Mouse (Mus musculus) limb, embryonic 11.5 days (tissue): ENCODE measurements around the gene Acap1. TPM values are rescaled to one million over a fixed set of nuclear protein-coding genes. Genes with fewer than 3 reads are reported as not detected.

Source experiments
- ATAC-seq: fragments of 200-750 bp; cut with Nextera tagmentation; 2 replicates; pipeline ENCODE4 v1.8.0; 2017; ENCODE audit warnings: low read depth; ENCODE audit not compliant: insufficient number of reproducible peaks, low FRiP score, low TSS enrichment
- DNase-seq: peaks from one replicate; pipeline ENCODE4 v3.0.0-alpha.2; 2015; ENCODE audit warnings: low spot score
- H3K27ac ChIP-seq: fragments of 300-500 bp; sonication (generic); replicated peaks from 2 replicates; pipeline ENCODE4 v1.5.1; 2014; ENCODE audit warnings: low read depth, mild to moderate bottlenecking, low read length
- H3K27me3 ChIP-seq: fragments of 300-500 bp; sonication (generic); 2 replicates; pipeline ENCODE4 v1.6.1; 2014; ENCODE audit warnings: mild to moderate bottlenecking, low read length, mixed read lengths; ENCODE audit not compliant: control insufficient read depth, insufficient read depth
- H3K36me3 ChIP-seq: fragments of 300-500 bp; sonication (generic); 2 replicates; pipeline ENCODE4 v1.6.1; 2014; ENCODE audit warnings: mild to moderate bottlenecking, low read length, moderate library complexity, mixed read lengths; ENCODE audit not compliant: control insufficient read depth, insufficient read depth
- H3K4me1 ChIP-seq: fragments of 300-500 bp; sonication (generic); 2 replicates; pipeline ENCODE4 v1.6.1; 2014; ENCODE audit warnings: low read length, mixed read lengths; ENCODE audit not compliant: control insufficient read depth, insufficient read depth
- H3K4me2 ChIP-seq: fragments of 300-500 bp; sonication (generic); 2 replicates; pipeline ENCODE4 v1.6.1; 2014; ENCODE audit warnings: low read depth, mild to moderate bottlenecking, moderate library complexity; ENCODE audit not compliant: severe bottlenecking
- H3K4me3 ChIP-seq: fragments of 300-500 bp; sonication (generic); 2 replicates; pipeline ENCODE4 v1.5.1; 2014; ENCODE audit warnings: low read depth, low read length
- H3K9ac ChIP-seq: fragments of 300-500 bp; sonication (generic); 2 replicates; pipeline ENCODE4 v1.6.1; 2014; ENCODE audit warnings: mild to moderate bottlenecking, low read length
- H3K9me3 ChIP-seq: fragments of 300-500 bp; sonication (generic); 2 replicates; pipeline ENCODE4 v1.6.1; 2016; ENCODE audit warnings: low read length; ENCODE audit not compliant: control insufficient read depth
- WGBS: fragments of 180-500 bp; shearing (Covaris S2); extraction: QIAGEN DNeasy Blood & Tissue Kit; methylation state at CpG from one replicate; pipeline ENCODE4 v1.1.7; 2014; 5-methylcytosine and 5-hydroxymethylcytosine counted together
- microRNA-seq: library from miRNA; unstranded; fragments of <30 nt; microRNA quantifications from one replicate; pipeline ENCODE4, GENCODE M21; 2016
- polyA plus RNA-seq: library from polyadenylated mRNA; unstranded; fragments of >200 nt; fragmentation: Nextera tagmentation; extraction: Ambion mirVana; gene quantifications from 2 replicates; pipeline ENCODE4 v1.2.1, GENCODE M21; 2014

Gene Acap1
- polyA plus RNA-seq, 1 experiment from 2014 or later, result 0.72 TPM

- Histone ChIP-seq H3K4me3 (peak within 1 kb of the TSS; percentile 62), H3K4me1 (peaks cover 24% of the 10 kb centered on the region), H3K9ac (peak within 1 kb of the TSS; percentile 70), H3K27me3 (peaks cover 18% of the 10 kb centered on the region), H3K9me3 (no peaks in the 10 kb centered on the region), H3K36me3 (no peaks in the 10 kb centered on the region), H3K27ac (peak within 1 kb of the TSS; percentile 81), H3K4me2 (peak within 1 kb of the TSS; percentile 85)
- ATAC-seq (no peak), DNase-seq (no peak)
- under 1% methylated on average over 32 of the region's 32 CpGs for WGBS
Observed at GRCm38 (mm10) chr11:69837604-69837951, 57.8 kb downstream of the Acap1 start, which contains the start of gene Nlgn2. Gene Nlgn2, minus strand, starts transcription at chr11:69837784.

- H3K4me3 ChIP-seq, result peak overlapping the region; percentile 62
- no peak for ATAC-seq
- H3K4me1 ChIP-seq, result peaks cover 24% of the 10 kb centered on the region
- peak overlapping the region; percentile 70 for H3K9ac ChIP-seq
- no peaks in the 10 kb centered on the region for H3K36me3 ChIP-seq
- 0% methylated on average over 48 of the region's 52 CpGs for WGBS
- peak overlapping the region; percentile 23 for H3K27ac ChIP-seq
- H3K27me3 ChIP-seq, result peaks cover 18% of the 10 kb centered on the region
- H3K4me2 ChIP-seq, result peak overlapping the region; percentile 85
- peak; percentile 62 for DNase-seq
- no peaks in the 10 kb centered on the region for H3K9me3 ChIP-seq
Observed at GRCm38 (mm10) chr11:69836703-69837576, 58.4 kb downstream of the Acap1 start.

GRCm38 (mm10) chr11:69835966-69836335 lies 59.4 kb downstream of the Acap1 start:
- Histone ChIP-seq H3K4me2 (peak overlapping the region; percentile 85), H3K27me3 (peaks cover 18% of the 10 kb centered on the region), H3K27ac (0 out of 2 replicates have a peak overlapping the region, but pooled peaks have one; percentile 31), H3K36me3 (no peaks in the 10 kb centered on the region), H3K9ac (no peak overlapping the region), H3K9me3 (no peaks in the 10 kb centered on the region), H3K4me3 (peak overlapping the region; percentile 62), H3K4me1 (peaks cover 24% of the 10 kb centered on the region)
- DNase-seq (no peak), ATAC-seq (no peak)
- 5% methylated on average over 4 of the region's 4 CpGs for WGBS

GRCm38 (mm10) chr11:69835326-69835965 lies 59.9 kb downstream of the Acap1 start:
- no peaks in the 10 kb centered on the region for H3K36me3 ChIP-seq
- H3K27ac ChIP-seq, result no peak overlapping the region
- H3K9ac ChIP-seq, result no peak overlapping the region
- ATAC-seq (no peak), DNase-seq (peak; percentile 54)
- H3K4me2 ChIP-seq, result peak overlapping the region; percentile 85
- H3K27me3 ChIP-seq, result peaks cover 18% of the 10 kb centered on the region
- H3K4me1 ChIP-seq, result peaks cover 24% of the 10 kb centered on the region
- H3K9me3 ChIP-seq, result no peaks in the 10 kb centered on the region
- WGBS, result 4% methylated on average over 9 of the region's 9 CpGs
- H3K4me3 ChIP-seq, result peak overlapping the region; percentile 62

- 5% methylated on average over 44 of the region's 48 CpGs for WGBS
Observed at GRCm38 (mm10) chr11:69834001-69834549, 61.3 kb downstream of the Acap1 start.

GRCm38 (mm10) chr11:69833554-69833953 lies 61.8 kb downstream of the Acap1 start:
- ATAC-seq (no peak), DNase-seq (no peak)
- Histone ChIP-seq H3K9me3 (no peaks in the 10 kb centered on the region), H3K4me3 (peak overlapping the region; percentile 62; the same call in 1 of the 2 replicates), H3K9ac (peak overlapping the region; percentile 57), H3K4me1 (peaks cover 24% of the 10 kb centered on the region), H3K4me2 (peak overlapping the region; percentile 85), H3K36me3 (no peaks in the 10 kb centered on the region), H3K27ac (no peak overlapping the region), H3K27me3 (peaks cover 18% of the 10 kb centered on the region)
- 57% methylated on average over 8 of the region's 8 CpGs for WGBS

More at GRCm38 (mm10) chr11:69834001-69834549, 61.3 kb downstream of the Acap1 start:
- Histone ChIP-seq H3K4me2 (peak overlapping the region; percentile 85), H3K9ac (peak overlapping the region; percentile 57), H3K36me3 (no peaks in the 10 kb centered on the region), H3K4me1 (peaks cover 24% of the 10 kb centered on the region), H3K27ac (no peak overlapping the region), H3K4me3 (peak overlapping the region; percentile 62), H3K27me3 (peaks cover 18% of the 10 kb centered on the region), H3K9me3 (no peaks in the 10 kb centered on the region)
- ATAC-seq, result no peak
- peak; percentile 52 for DNase-seq

Small RNA genes lying within 50 kb of the gene (microRNA-seq; reads per million reads assigned to microRNA genes)
- not detected for gene Mir6924

Other genes with a start within 250 kb of the Acap1 start
- 0.17 TPM in 1 of 2 replicates, not detected in the other for gene Sox15, start 240.2 kb downstream of the Acap1 start, polyA plus RNA-seq
- 21.0 and 41.0 TPM in 2 replicates for gene Mpdu1, start 232.9 kb downstream of the Acap1 start, polyA plus RNA-seq
- gene Cd68, start 229.4 kb downstream of the Acap1 start, polyA plus RNA-seq, result 3.4 and 4.5 TPM in 2 replicates
- 759 and 892 TPM in 2 replicates for gene Eif4a1, start 223.1 kb downstream of the Acap1 start, polyA plus RNA-seq
- 125 and 127 TPM in 2 replicates for gene Senp3, start 213.5 kb downstream of the Acap1 start, polyA plus RNA-seq
- gene Tnfsf13, start 209.8 kb downstream of the Acap1 start, polyA plus RNA-seq, result not detected in 2 replicates
- 2.6 and 3.3 TPM in 2 replicates for gene Tnfsf12, start 199.7 kb downstream of the Acap1 start, polyA plus RNA-seq
- gene Tnfsfm13, start 199.4 kb downstream of the Acap1 start, polyA plus RNA-seq, result 1.1 and 1.3 TPM in 2 replicates
- gene Polr2a, start 136.9 kb downstream of the Acap1 start, polyA plus RNA-seq, result 64.0 and 78.3 TPM in 2 replicates
- gene Slc35g3, start 133.6 kb downstream of the Acap1 start, polyA plus RNA-seq, result 0.09 TPM in 1 of 2 replicates, not detected in the other
- 0.96 and 1.1 TPM in 2 replicates for gene Zbtb4, start 129.6 kb downstream of the Acap1 start, polyA plus RNA-seq
- 4.3 and 4.4 TPM in 2 replicates for gene Chrnb1, start 99.6 kb downstream of the Acap1 start, polyA plus RNA-seq
- gene Fgf11, start 93.7 kb downstream of the Acap1 start, polyA plus RNA-seq, result 0.36 and 0.67 TPM in 2 replicates
- gene Tmem102, start 89.9 kb downstream of the Acap1 start, polyA plus RNA-seq, result 1.8 and 2.0 TPM in 2 replicates
- not detected in 2 replicates for gene Gm39566, start 80.2 kb downstream of the Acap1 start, polyA plus RNA-seq
- not detected in 2 replicates for gene Spem2, start 77.1 kb downstream of the Acap1 start, polyA plus RNA-seq
- gene Spem1, start 73.4 kb downstream of the Acap1 start, polyA plus RNA-seq, result 0.15 and 0.18 TPM in 2 replicates
- gene Nlgn2, start 57.8 kb downstream of the Acap1 start, polyA plus RNA-seq, result 5.8 and 6.2 TPM in 2 replicates
- 285 and 304 TPM in 2 replicates for gene Tmem256, start 57.0 kb downstream of the Acap1 start, polyA plus RNA-seq
- gene Plscr3, start 49.2 kb downstream of the Acap1 start, polyA plus RNA-seq, result 115 TPM in 2 replicates
- 0.89 and 1.2 TPM in 2 replicates for gene Tnk1, start 36.8 kb downstream of the Acap1 start, polyA plus RNA-seq
- not detected in 2 replicates for gene Tmem95, start 17.5 kb downstream of the Acap1 start, polyA plus RNA-seq
- 3.7 and 4.3 TPM in 2 replicates for gene Kctd11, start 14.1 kb downstream of the Acap1 start, polyA plus RNA-seq
- gene 2810408A11Rik, start 5.4 kb upstream of the Acap1 start, polyA plus RNA-seq, result 24.8 and 26.5 TPM in 2 replicates
- 15.3 and 15.5 TPM in 2 replicates for gene Neurl4, start 5.5 kb upstream of the Acap1 start, polyA plus RNA-seq
- gene Gps2, start 18.3 kb upstream of the Acap1 start, polyA plus RNA-seq, result 90.8 and 94.0 TPM in 2 replicates
- 2,284 and 2,370 TPM in 2 replicates for gene Eif5a, start 26.4 kb upstream of the Acap1 start, polyA plus RNA-seq
- 11.2 and 11.3 TPM in 2 replicates for gene Ybx2, start 40.3 kb upstream of the Acap1 start, polyA plus RNA-seq
- 21.0 and 22.7 TPM in 2 replicates for gene Slc2a4, start 52.6 kb upstream of the Acap1 start, polyA plus RNA-seq
- 12.7 and 13.2 TPM in 2 replicates for gene Cldn7, start 69.2 kb upstream of the Acap1 start, polyA plus RNA-seq
- 22.8 and 27.6 TPM in 2 replicates for gene Ctdnep1, start 85.6 kb upstream of the Acap1 start, polyA plus RNA-seq
- 148 and 151 TPM in 2 replicates for gene Elp5, start 87.0 kb upstream of the Acap1 start, polyA plus RNA-seq
- gene Gabarap, start 95.6 kb upstream of the Acap1 start, polyA plus RNA-seq, result 397 and 432 TPM in 2 replicates
- 56.1 and 64.9 TPM in 2 replicates for gene Phf23, start 100.2 kb upstream of the Acap1 start, polyA plus RNA-seq
- 47.3 and 52.0 TPM in 2 replicates for gene Dvl2, start 105.1 kb upstream of the Acap1 start, polyA plus RNA-seq
- gene Acadvl, start 119.9 kb upstream of the Acap1 start, polyA plus RNA-seq, result 52.9 and 53.5 TPM in 2 replicates
- gene Dlg4, start 121.4 kb upstream of the Acap1 start, polyA plus RNA-seq, result 10.0 and 10.8 TPM in 2 replicates
- 1.0 and 1.6 TPM in 2 replicates for gene Asgr1, start 158.5 kb upstream of the Acap1 start, polyA plus RNA-seq
- gene Asgr2, start 197.1 kb upstream of the Acap1 start, polyA plus RNA-seq, result not detected in 2 replicates
- gene Mgl2, start 234.8 kb upstream of the Acap1 start, polyA plus RNA-seq, result 0.21 TPM in 1 of 2 replicates, not detected in the other